Mouse (Mus musculus): ENCODE measurements at regions not wholly inside any gene's neighbourhood (a gene's known extent, or its start where the extent isn't known, plus 50 kb on each side); places are given as distances from the start of the nearest gene placed in this dataset.
"Not testable (repeated sequence)": the region's sequence is repeated elsewhere in the genome, so short reads cannot be mapped to it uniquely, and the experiment has no call there.

DNA sequence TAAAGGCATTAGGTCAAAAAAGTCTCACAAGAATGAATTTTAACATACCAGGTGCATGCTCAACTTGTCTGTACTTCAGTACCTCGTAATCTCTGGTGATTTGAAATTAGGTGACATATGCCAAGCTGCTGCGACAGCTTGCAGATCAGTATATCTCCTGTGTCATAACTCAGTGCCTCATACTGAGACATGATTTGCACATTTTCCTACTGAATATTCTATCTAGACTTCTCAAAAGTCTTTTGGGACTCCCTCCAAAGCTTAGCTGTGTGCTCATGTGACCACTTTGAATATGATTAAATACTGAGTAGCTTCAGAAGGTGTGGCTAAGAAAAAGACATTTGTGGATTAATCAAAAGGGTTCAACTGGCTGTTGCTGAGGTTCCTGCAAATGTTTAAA lies 416.3 kb upstream of the Pdzrn3 start:
- no peaks in the 10 kb centered on the region for H3K9me3 ChIP-seq
- H3K27me3 ChIP-seq (ENCODE audit: insufficient read depth, poor library complexity, severe bottlenecking), result no peaks in the 10 kb centered on the region
- H3K4me1 ChIP-seq, result no peaks in the 10 kb centered on the region
- no peak overlapping the region for H3K27ac ChIP-seq
- no peak overlapping the region for H3K4me3 ChIP-seq
- 78% methylated on average over 2 of the region's 2 CpGs for WGBS
- no peak for DNase-seq (ENCODE audit: low spot score)
- H3K36me3 ChIP-seq, result no peaks in the 10 kb centered on the region

GRCm38 (mm10) chr6:101777864-101778263 lies 400.2 kb upstream of the Pdzrn3 start:
- 86% methylated on average over 3 of the region's 3 CpGs for WGBS
- Histone ChIP-seq H3K4me1 (no peaks in the 10 kb centered on the region), H3K27ac (no peak overlapping the region), H3K27me3 (ENCODE audit: insufficient read depth, poor library complexity, severe bottlenecking) (no peaks in the 10 kb centered on the region), H3K36me3 (no peaks in the 10 kb centered on the region), H3K9me3 (no peaks in the 10 kb centered on the region), H3K4me3 (no peak overlapping the region)
- DNase-seq (ENCODE audit: low spot score), result no peak

DNA sequence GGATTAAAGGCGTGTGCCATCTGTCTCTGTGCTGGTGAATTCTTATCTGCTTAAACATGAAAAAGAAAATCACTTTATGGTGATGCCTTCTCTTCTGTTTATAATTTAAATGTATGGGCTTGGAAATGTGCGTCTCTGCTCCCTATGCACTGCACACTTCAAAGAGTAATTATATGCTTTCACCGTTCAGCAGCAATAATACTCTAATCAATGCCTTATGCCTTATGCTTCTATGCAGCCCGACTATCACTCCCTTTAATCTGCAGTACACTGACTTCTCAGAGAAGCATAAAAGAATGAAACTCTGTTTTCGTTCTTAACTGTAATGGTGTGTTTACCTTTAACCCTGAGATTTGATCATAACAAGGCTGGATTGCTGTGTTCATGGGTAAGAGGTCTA lies 395.5 kb upstream of the Pdzrn3 start:
- Histone ChIP-seq H3K4me3 (no peak overlapping the region), H3K9me3 (no peaks in the 10 kb centered on the region), H3K27ac (no peak overlapping the region), H3K36me3 (no peaks in the 10 kb centered on the region), H3K27me3 (ENCODE audit: insufficient read depth, poor library complexity, severe bottlenecking) (no peaks in the 10 kb centered on the region), H3K4me1 (no peaks in the 10 kb centered on the region)
- WGBS, result 76% methylated on average over 5 of the region's 5 CpGs
- no peak for DNase-seq (ENCODE audit: low spot score)

DNA sequence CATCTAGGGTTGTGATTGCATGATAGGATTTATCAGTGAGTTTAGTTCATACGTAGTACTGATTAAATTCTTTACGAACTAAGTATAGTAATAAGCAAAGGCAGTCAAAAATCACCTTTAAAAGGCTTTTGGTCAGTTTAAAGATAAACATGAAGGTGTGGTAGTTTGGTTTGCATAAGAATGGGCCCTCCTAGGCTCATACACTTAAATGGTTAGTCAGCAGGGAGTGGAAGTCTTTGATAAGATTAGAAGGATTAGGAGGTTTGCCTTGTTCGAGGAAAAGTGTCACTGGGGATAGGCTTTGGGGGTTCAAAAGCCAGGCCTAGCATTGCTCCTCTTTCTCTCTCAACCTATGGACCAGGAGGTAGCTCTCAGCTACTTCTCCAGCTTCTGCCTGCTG lies 357.4 kb upstream of the Pdzrn3 start:
- no peak for DNase-seq (ENCODE audit: low spot score)
- H3K4me1 ChIP-seq, result no peaks in the 10 kb centered on the region
- no peak overlapping the region for H3K4me3 ChIP-seq
- no peak overlapping the region for H3K27ac ChIP-seq
- H3K27me3 ChIP-seq (ENCODE audit: insufficient read depth, poor library complexity, severe bottlenecking), result no peaks in the 10 kb centered on the region
- no peaks in the 10 kb centered on the region for H3K36me3 ChIP-seq
- no peaks in the 10 kb centered on the region for H3K9me3 ChIP-seq
- WGBS, result 30% methylated on average over 3 of the region's 3 CpGs

DNA sequence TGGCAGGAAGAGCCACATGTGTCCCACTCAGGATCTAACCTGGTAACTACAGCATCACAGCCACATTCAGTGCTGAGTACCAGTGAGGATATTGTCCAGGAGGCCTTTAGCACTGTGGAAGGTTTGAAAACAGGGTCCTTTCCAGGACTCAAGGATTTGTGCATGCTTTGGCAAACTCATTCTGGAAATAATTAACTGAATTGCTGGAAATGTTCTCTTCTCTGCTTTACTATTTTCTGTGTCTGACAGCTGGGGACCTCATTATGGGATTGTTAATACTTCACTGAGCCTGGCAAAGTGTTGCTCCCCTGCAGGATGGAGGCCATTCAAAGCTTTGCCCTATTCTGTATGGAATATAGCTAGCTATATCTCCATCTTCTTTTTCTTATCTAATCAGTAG lies 342.8 kb upstream of the Pdzrn3 start:
- H3K9me3 ChIP-seq, result no peaks in the 10 kb centered on the region
- H3K27me3 ChIP-seq (ENCODE audit: insufficient read depth, poor library complexity, severe bottlenecking), result no peaks in the 10 kb centered on the region
- H3K4me3 ChIP-seq, result no peak overlapping the region
- no peaks in the 10 kb centered on the region for H3K4me1 ChIP-seq
- no peak overlapping the region for H3K27ac ChIP-seq
- DNase-seq (ENCODE audit: low spot score), result no peak
- H3K36me3 ChIP-seq, result no peaks in the 10 kb centered on the region

DNA sequence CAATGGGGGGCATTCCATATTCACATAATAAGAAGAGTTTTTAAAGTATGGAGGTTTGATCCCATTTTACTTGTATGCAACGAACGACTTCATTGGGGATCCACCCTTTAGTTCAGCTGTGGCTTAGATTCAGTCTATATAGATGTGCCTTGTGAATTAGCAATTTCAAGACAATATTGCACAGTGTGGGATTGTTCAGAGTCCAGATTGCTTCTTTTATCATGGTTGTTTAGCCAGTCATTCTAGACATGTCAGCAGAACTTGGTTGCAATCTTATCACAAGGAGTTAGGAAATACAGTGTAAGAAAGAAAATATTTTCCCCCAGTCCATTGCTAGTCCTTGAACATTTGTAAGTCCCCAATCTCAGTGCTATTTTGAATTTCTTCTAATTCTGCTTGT lies 312.0 kb upstream of the Pdzrn3 start:
- no peaks in the 10 kb centered on the region for H3K27me3 ChIP-seq (ENCODE audit: insufficient read depth, poor library complexity, severe bottlenecking)
- WGBS, result 83% methylated on average over 2 of the region's 2 CpGs

GRCm38 (mm10) chr6:101686578-101686977 lies 308.9 kb upstream of the Pdzrn3 start:
- H3K4me3 ChIP-seq, result no peak overlapping the region
- no peak overlapping the region for H3K27ac ChIP-seq
- no peak for DNase-seq (ENCODE audit: low spot score)

More for the DNA sequence above, 312.0 kb upstream of the Pdzrn3 start:
- Histone ChIP-seq H3K36me3 (no peaks in the 10 kb centered on the region), H3K4me1 (no peaks in the 10 kb centered on the region), H3K27ac (no peak overlapping the region), H3K9me3 (no peaks in the 10 kb centered on the region), H3K4me3 (no peak overlapping the region)
- no peak for DNase-seq (ENCODE audit: low spot score)

DNA sequence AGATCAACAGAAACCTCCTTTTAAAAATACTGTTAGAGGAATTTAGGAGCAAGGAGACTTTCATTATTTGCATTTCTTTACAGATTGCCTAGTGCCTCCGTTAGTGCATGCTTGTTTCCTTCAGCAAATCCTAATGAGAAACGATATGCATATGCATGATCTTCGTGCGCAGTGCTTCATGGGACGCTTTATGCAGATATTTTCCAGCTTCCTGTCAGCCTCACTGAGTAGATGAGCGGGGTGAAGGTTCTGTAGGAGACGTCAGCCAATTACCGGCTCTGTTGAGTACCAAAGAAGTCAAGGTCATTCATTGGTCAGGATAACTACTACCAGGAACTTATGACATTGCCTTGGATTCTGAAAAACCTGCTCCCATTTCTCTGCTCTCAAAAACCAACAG lies 308.0 kb upstream of the Pdzrn3 start:
- no peak overlapping the region for H3K4me3 ChIP-seq
- DNase-seq (ENCODE audit: low spot score), result no peak
- H3K27me3 ChIP-seq (ENCODE audit: insufficient read depth, poor library complexity, severe bottlenecking), result no peaks in the 10 kb centered on the region
- H3K4me1 ChIP-seq, result no peaks in the 10 kb centered on the region
- no peaks in the 10 kb centered on the region for H3K36me3 ChIP-seq
- 74% methylated on average over 8 of the region's 8 CpGs for WGBS
- H3K9me3 ChIP-seq, result no peaks in the 10 kb centered on the region
- no peak overlapping the region for H3K27ac ChIP-seq

More at GRCm38 (mm10) chr6:101686578-101686977, 308.9 kb upstream of the Pdzrn3 start:
- Histone ChIP-seq H3K27me3 (ENCODE audit: insufficient read depth, poor library complexity, severe bottlenecking) (no peaks in the 10 kb centered on the region), H3K36me3 (no peaks in the 10 kb centered on the region), H3K4me1 (no peaks in the 10 kb centered on the region), H3K9me3 (no peaks in the 10 kb centered on the region)

GRCm38 (mm10) chr6:101684390-101684789 lies 306.7 kb upstream of the Pdzrn3 start:
- H3K27ac ChIP-seq, result no peak overlapping the region
- H3K36me3 ChIP-seq, result no peaks in the 10 kb centered on the region
- H3K4me1 ChIP-seq, result no peaks in the 10 kb centered on the region
- no peaks in the 10 kb centered on the region for H3K9me3 ChIP-seq
- no peak for DNase-seq (ENCODE audit: low spot score)
- H3K4me3 ChIP-seq, result no peak overlapping the region
- WGBS, result 58% methylated on average over 2 of the region's 2 CpGs
- H3K27me3 ChIP-seq (ENCODE audit: insufficient read depth, poor library complexity, severe bottlenecking), result no peaks in the 10 kb centered on the region

DNA sequence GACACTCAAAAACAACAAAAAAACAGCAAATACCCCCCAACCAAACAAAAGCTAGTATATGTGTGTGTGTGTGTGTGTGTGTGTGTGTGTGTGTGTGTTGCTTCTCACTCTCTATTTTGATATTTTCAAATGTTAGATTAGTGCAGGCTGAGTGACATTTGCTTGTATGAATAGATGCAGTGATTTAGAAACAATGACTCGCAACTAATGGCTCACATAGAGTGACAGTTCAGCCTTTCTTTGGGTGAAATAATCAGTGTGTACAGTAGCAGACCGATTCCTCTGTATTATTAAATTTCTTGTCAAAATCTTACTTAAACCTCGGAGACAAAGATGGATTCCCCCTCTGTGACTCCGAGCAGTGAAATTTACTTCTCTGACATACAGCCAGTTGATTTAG lies 297.1 kb upstream of the Pdzrn3 start:
- Histone ChIP-seq H3K36me3 (no peaks in the 10 kb centered on the region), H3K9me3 (no peaks in the 10 kb centered on the region), H3K4me3 (no peak overlapping the region), H3K27ac (no peak overlapping the region), H3K27me3 (ENCODE audit: insufficient read depth, poor library complexity, severe bottlenecking) (no peaks in the 10 kb centered on the region), H3K4me1 (no peaks in the 10 kb centered on the region)
- no peak for DNase-seq (ENCODE audit: low spot score)
- 79% methylated on average over 4 of the region's 4 CpGs for WGBS

- DNase-seq (ENCODE audit: low spot score), result no peak
- whole genome bisulfite sequencing, result 57% methylated on average over 5 of the region's 5 CpGs
- no peaks in the 10 kb centered on the region for H3K36me3 ChIP-seq
- no peak overlapping the region for H3K4me3 ChIP-seq
- H3K27me3 ChIP-seq (ENCODE audit: insufficient read depth, poor library complexity, severe bottlenecking), result no peaks in the 10 kb centered on the region
- no peaks in the 10 kb centered on the region for H3K4me1 ChIP-seq
- H3K27ac ChIP-seq, result no peak overlapping the region
- no peaks in the 10 kb centered on the region for H3K9me3 ChIP-seq
These were observed 293.1 kb upstream of the Pdzrn3 start for GRCm38 (mm10) chr6:101670770-101671169.

DNA sequence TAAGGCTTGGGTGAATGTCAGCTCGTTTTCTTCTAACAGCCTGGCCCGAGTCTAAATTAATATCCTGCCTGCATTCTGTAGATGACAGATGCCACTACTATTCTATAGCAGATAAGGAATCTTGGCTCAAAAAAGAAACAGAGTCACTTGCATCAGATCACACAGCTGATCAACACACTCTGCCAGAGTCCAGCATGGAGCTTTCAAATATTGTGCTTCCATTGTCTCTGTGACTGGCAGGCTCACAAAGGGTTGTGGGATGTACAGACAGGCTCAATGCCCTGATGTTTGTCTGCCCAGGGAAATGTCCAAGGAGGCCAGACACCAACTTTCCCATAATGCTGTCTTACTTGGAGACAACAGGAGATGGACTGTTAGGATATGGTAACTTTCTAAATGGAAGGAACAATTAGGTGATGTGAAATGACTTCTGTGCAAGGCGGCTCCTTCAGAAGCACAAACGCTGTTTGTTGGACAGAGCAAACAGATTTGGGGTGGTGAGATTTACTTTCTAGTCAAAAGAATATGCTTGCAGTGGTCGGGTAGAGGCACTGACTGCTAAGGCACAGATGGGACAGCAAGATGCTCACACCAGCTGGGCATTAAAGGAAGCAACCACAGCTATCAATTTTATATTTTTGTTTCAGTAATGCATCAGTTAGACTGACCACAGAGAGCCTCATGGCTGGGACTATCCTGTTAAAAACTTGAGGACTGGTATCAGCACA lies 291.6 kb upstream of the Pdzrn3 start:
- no peaks in the 10 kb centered on the region for H3K4me1 ChIP-seq
- no peak overlapping the region for H3K4me3 ChIP-seq
- H3K27me3 ChIP-seq (ENCODE audit: insufficient read depth, poor library complexity, severe bottlenecking), result no peaks in the 10 kb centered on the region
- no peak overlapping the region for H3K27ac ChIP-seq
- WGBS, result 76% methylated on average over 5 of the region's 5 CpGs
- H3K36me3 ChIP-seq, result no peaks in the 10 kb centered on the region
- DNase-seq (ENCODE audit: low spot score), result no peak
- H3K9me3 ChIP-seq, result no peaks in the 10 kb centered on the region

DNA sequence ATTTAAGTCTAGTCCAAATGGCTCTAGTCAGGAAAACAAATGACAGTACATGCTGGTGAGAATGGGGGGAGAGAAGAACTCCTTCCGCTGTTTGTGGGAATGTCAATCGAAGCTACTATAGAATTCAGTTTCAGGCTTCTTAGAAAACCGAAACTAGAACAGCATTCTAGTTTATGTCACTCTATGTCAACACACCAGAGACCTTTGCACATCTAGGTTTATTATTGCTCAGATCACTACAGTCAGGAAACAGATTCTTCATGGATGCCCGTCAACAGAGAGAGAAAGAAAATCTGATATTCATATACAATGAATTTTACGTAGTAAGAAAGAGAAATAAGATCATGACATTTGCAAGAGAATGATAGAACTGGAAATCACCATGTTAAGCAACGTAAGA lies 276.7 kb upstream of the Pdzrn3 start:
- Histone ChIP-seq H3K9me3 (no peaks in the 10 kb centered on the region), H3K36me3 (no peaks in the 10 kb centered on the region), H3K27me3 (ENCODE audit: insufficient read depth, poor library complexity, severe bottlenecking) (no peaks in the 10 kb centered on the region), H3K4me1 (no peaks in the 10 kb centered on the region), H3K27ac (no peak overlapping the region), H3K4me3 (no peak overlapping the region)
- 85% methylated on average over 6 of the region's 6 CpGs for WGBS
- no peak for DNase-seq (ENCODE audit: low spot score)

DNA sequence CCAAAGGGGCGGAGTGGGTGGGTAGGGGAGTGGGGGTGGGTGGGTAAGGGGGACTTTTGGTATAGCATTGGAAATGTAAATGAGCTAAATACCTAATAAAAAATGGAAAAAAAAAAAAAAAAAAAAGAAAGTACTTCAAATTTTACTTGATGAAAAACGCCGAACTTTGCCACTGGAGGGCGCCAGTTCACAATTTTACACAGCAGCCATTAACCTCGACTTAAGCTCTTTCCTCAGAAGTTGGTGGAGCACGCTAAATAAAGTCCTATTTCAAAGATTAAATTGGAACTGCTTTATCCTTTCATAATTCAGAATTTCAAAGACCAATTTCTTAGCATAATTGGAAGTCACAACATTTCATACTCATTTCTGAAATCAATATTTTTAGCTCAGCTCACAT lies 272.7 kb upstream of the Pdzrn3 start:
- not testable (repeated sequence) for H3K4me3 ChIP-seq; H3K4me1 ChIP-seq; H3K36me3 ChIP-seq; DNase-seq (ENCODE audit: low spot score); H3K27me3 ChIP-seq (ENCODE audit: insufficient read depth, poor library complexity, severe bottlenecking); H3K9me3 ChIP-seq; H3K27ac ChIP-seq
- WGBS, result 15% methylated on average over 5 of the region's 6 CpGs
